38 mouse cellular contexts compared by ENCODE assay signal in genomic region chr11:109434233-109434798, GRCm38 (mm10). TPM values are rescaled to one million over a fixed set of nuclear protein-coding genes. Genes with fewer than 3 reads are reported as not detected.
DNase-seq lines count a peak whose midpoint lies in the region; ATAC-seq and TF ChIP-seq lines count a peak whose summit lies in the region.
"Had no signal": no experiment of that assay in that cellular context is flagged by ENCODE, and none has a peak within 500 bp of the region (broad histone marks: within the 10 kb centered on the region; RNA-seq: fewer than 3 reads in every experiment).

No protein-coding gene starts in this region.

- H3K4me3 ChIP-seq in hindbrain, postnatal 0 days (ENCODE audit: low read length) = no peak overlapping the region
- no peak overlapping the region for H3K4me3 ChIP-seq in hindbrain, embryonic 16.5 days (ENCODE audit: low read length)
- H3K4me3 ChIP-seq in forebrain, embryonic 14.5 days (ENCODE audit: low read depth, low read length) = no peak overlapping the region
- H3K4me3 ChIP-seq in forebrain, embryonic 12.5 days (replicated peaks) = no peak overlapping the region
- H3K4me3 ChIP-seq: embryonic facial prominence, embryonic 10.5 days; embryonic facial prominence, embryonic 15.5 days; forebrain, embryonic 15.5 days; gastrocnemius, adult 2 months; hindbrain, embryonic 10.5 days; hindbrain, embryonic 15.5 days; liver, embryonic 12.5 days had no signal

- H3K9ac ChIP-seq in hindbrain, postnatal 0 days (replicated peaks; ENCODE audit: low read length) = no peak overlapping the region
- no peak overlapping the region for H3K9ac ChIP-seq in hindbrain, embryonic 16.5 days (ENCODE audit: low read depth, low read length)
- no peak overlapping the region for H3K9ac ChIP-seq in forebrain, embryonic 14.5 days (ENCODE audit: low read length)
- H3K9ac ChIP-seq in forebrain, embryonic 12.5 days = no peak overlapping the region
- H3K9ac ChIP-seq: embryonic facial prominence, embryonic 15.5 days; forebrain, embryonic 15.5 days; hindbrain, embryonic 15.5 days; liver, embryonic 12.5 days; liver, postnatal 0 days had no signal

- DNase-seq in hindbrain, postnatal 0 days (ENCODE audit: low spot score) = no peak
- peak; percentile 54 to 75 for DNase-seq in natural killer cell, adult 2 months (ENCODE audit: low spot score in 2 of 2)
- DNase-seq in forebrain, embryonic 14.5 days (ENCODE audit: low spot score) = no peak
- DNase-seq in layer of hippocampus, adult 11-12 months (ENCODE audit: low spot score) = no peak
- DNase-seq: adrenal gland, postnatal 36 days; cerebellum, adult 18-20 months; cerebellum, postnatal 10 days; gastrocnemius, adult 2 months; gastrocnemius, postnatal 36 days; heart, postnatal 14 days; kidney, postnatal 14 days; left cerebral cortex, postnatal 4 days; liver, postnatal 0 days; lung, postnatal 36 days; midbrain, embryonic 14.5 days; right cerebral cortex, adult 18-20 months; thymus, adult 2 months; thymus, postnatal 36 days had no signal

- peaks cover 32% of the 10 kb centered on the region; the same call in 1 of the 2 replicates for H3K36me3 ChIP-seq in hindbrain, postnatal 0 days (ENCODE audit: insufficient read depth, low read length)
- peaks cover 36% of the 10 kb centered on the region for H3K36me3 ChIP-seq in hindbrain, embryonic 16.5 days (ENCODE audit: control insufficient read depth, insufficient read depth, low read length)
- peaks cover 74% of the 10 kb centered on the region for H3K36me3 ChIP-seq in forebrain, embryonic 14.5 days (ENCODE audit: control insufficient read depth, insufficient read depth, low read length)
- H3K36me3 ChIP-seq in forebrain, embryonic 12.5 days (replicated peaks) = peaks cover 66% of the 10 kb centered on the region

- ATAC-seq in hindbrain, postnatal 0 days = no peak
- no peak for ATAC-seq in hindbrain, embryonic 16.5 days
- peak; percentile 77 for ATAC-seq in granulocyte monocyte progenitor cell, adult 5-6 weeks (replicated peaks; ENCODE audit: poor library complexity, severe bottlenecking)
- no peak for ATAC-seq in forebrain, embryonic 14.5 days
- no peak for ATAC-seq in forebrain, embryonic 12.5 days (ENCODE audit: low FRiP score)
- ATAC-seq: forebrain, embryonic 15.5 days; intestine, embryonic 16.5 days; liver, embryonic 12.5 days; liver, postnatal 0 days had no signal

- H3K4me1 ChIP-seq in hindbrain, postnatal 0 days (ENCODE audit: insufficient read depth, low read length) = no peaks in the 10 kb centered on the region
- H3K4me1 ChIP-seq in hindbrain, embryonic 16.5 days (ENCODE audit: control insufficient read depth, insufficient read depth, low read depth, low read length) = no peaks in the 10 kb centered on the region
- no peaks in the 10 kb centered on the region for H3K4me1 ChIP-seq in forebrain, embryonic 14.5 days (ENCODE audit: control insufficient read depth, insufficient read depth, low read length)
- H3K4me1 ChIP-seq in forebrain, embryonic 12.5 days = peaks cover 2% of the 10 kb centered on the region

- H3K9me3 ChIP-seq in hindbrain, postnatal 0 days (ENCODE audit: low read length) = no peaks in the 10 kb centered on the region
- no peaks in the 10 kb centered on the region for H3K9me3 ChIP-seq in hindbrain, embryonic 16.5 days (ENCODE audit: control insufficient read depth, low read length)
- no peaks in the 10 kb centered on the region for H3K9me3 ChIP-seq in forebrain, embryonic 14.5 days (replicated peaks; ENCODE audit: control insufficient read depth, low read length)
- H3K9me3 ChIP-seq in forebrain, embryonic 12.5 days = no peaks in the 10 kb centered on the region
- H3K9me3 ChIP-seq: embryonic facial prominence, embryonic 10.5 days; embryonic facial prominence, embryonic 15.5 days; forebrain, embryonic 15.5 days; hindbrain, embryonic 10.5 days; hindbrain, embryonic 15.5 days; liver, embryonic 12.5 days had no signal

- 95% methylated on average over 16 of the region's 16 CpGs for WGBS in hindbrain, postnatal 0 days
- WGBS in hindbrain, embryonic 16.5 days = 95% methylated on average over 16 of the region's 16 CpGs
- 94% methylated on average over 16 of the region's 16 CpGs for WGBS in forebrain, embryonic 14.5 days
- WGBS in forebrain, embryonic 12.5 days = 95% methylated on average over 16 of the region's 16 CpGs

- 0 out of 2 replicates have a peak, but pooled peaks have one; percentile 2 for TF ChIP-seq CTCF in hindbrain, postnatal 0 days (IDR thresholded peaks at IDR 0.05; ENCODE audit: low read depth)

- H3K27me3 ChIP-seq in hindbrain, postnatal 0 days (ENCODE audit: insufficient read depth, low read length) = no peaks in the 10 kb centered on the region
- H3K27me3 ChIP-seq in hindbrain, embryonic 16.5 days (replicated peaks; ENCODE audit: control insufficient read depth, insufficient read depth, low read length) = no peaks in the 10 kb centered on the region
- no peaks in the 10 kb centered on the region for H3K27me3 ChIP-seq in forebrain, embryonic 14.5 days (replicated peaks; ENCODE audit: control insufficient read depth, insufficient read depth, low read length)
- H3K27me3 ChIP-seq in forebrain, embryonic 12.5 days = no peaks in the 10 kb centered on the region
- H3K27me3 ChIP-seq: embryonic facial prominence, embryonic 15.5 days; forebrain, embryonic 15.5 days; hindbrain, embryonic 15.5 days; liver, embryonic 12.5 days had no signal

- H3K27ac ChIP-seq in hindbrain, postnatal 0 days = no peak overlapping the region
- no peak overlapping the region for H3K27ac ChIP-seq in hindbrain, embryonic 16.5 days (ENCODE audit: low read depth, low read length)
- H3K27ac ChIP-seq in forebrain, embryonic 14.5 days (ENCODE audit: low read depth, low read length) = no peak overlapping the region
- H3K27ac ChIP-seq in forebrain, embryonic 12.5 days = no peak overlapping the region
- H3K27ac ChIP-seq: embryonic facial prominence, embryonic 10.5 days; embryonic facial prominence, embryonic 15.5 days; forebrain, embryonic 15.5 days; gastrocnemius, adult 2 months; hindbrain, embryonic 10.5 days; hindbrain, embryonic 15.5 days; liver, embryonic 12.5 days had no signal

- H3K4me2 ChIP-seq in hindbrain, postnatal 0 days (ENCODE audit: low read depth, low read length) = no peak overlapping the region
- H3K4me2 ChIP-seq in hindbrain, embryonic 16.5 days (ENCODE audit: low read length) = no peak overlapping the region
- H3K4me2 ChIP-seq in forebrain, embryonic 14.5 days (ENCODE audit: low read length) = no peak overlapping the region
- no peak overlapping the region for H3K4me2 ChIP-seq in forebrain, embryonic 12.5 days
- H3K4me2 ChIP-seq: embryonic facial prominence, embryonic 15.5 days; forebrain, embryonic 15.5 days; hindbrain, embryonic 15.5 days; liver, embryonic 12.5 days had no signal

RNA-seq across cellular contexts. Expression of gene Amz2, which starts 8.6 kb away (rescaled TPM):
- 145 and 151 TPM in 2 replicates for total RNA-seq in hindbrain, postnatal 0 days (2014; rRNA removed)
- 38.4 and 38.8 TPM in 2 replicates for polyA plus RNA-seq in hindbrain, postnatal 0 days (2015; fragmentation: Nextera tagmentation; extraction: Ambion mirVana)
- polyA plus RNA-seq in hindbrain, embryonic 16.5 days (2015; fragmentation: Nextera tagmentation; extraction: Ambion mirVana) = 57.1 and 59.4 TPM in 2 replicates
- 38.0 and 41.1 TPM in 2 replicates for total RNA-seq in granulocyte monocyte progenitor cell, adult 5-6 weeks (2014; fragmentation: Nextera tagmentation)
- total RNA-seq in granulocyte monocyte progenitor cell, adult 5-6 weeks (2017) = 37.5 and 49.5 TPM in 2 replicates
- polyA plus RNA-seq in forebrain, embryonic 14.5 days (2014; fragmentation: Nextera tagmentation; extraction: Ambion mirVana) = 78.0 and 79.6 TPM in 2 replicates
- polyA plus RNA-seq in forebrain, embryonic 12.5 days (2016; fragmentation: Nextera tagmentation; extraction: Ambion mirVana) = 46.9 and 50.2 TPM in 2 replicates

RNA-seq across cellular contexts. Expression of gene 9930022D16Rik, which starts 20.6 kb away (rescaled TPM):
- not detected in 2 replicates for total RNA-seq in hindbrain, postnatal 0 days (2014; rRNA removed)
- not detected in 2 replicates for polyA plus RNA-seq in hindbrain, postnatal 0 days (2015; fragmentation: Nextera tagmentation; extraction: Ambion mirVana)
- polyA plus RNA-seq in hindbrain, embryonic 16.5 days (2015; fragmentation: Nextera tagmentation; extraction: Ambion mirVana) = 0.07 TPM in 1 of 2 replicates, not detected in the other
- not detected in 2 replicates for total RNA-seq in granulocyte monocyte progenitor cell, adult 5-6 weeks (2014; fragmentation: Nextera tagmentation)
- not detected in 2 replicates for total RNA-seq in granulocyte monocyte progenitor cell, adult 5-6 weeks (2017)
- not detected in 2 replicates for polyA plus RNA-seq in forebrain, embryonic 14.5 days (2014; fragmentation: Nextera tagmentation; extraction: Ambion mirVana)
- polyA plus RNA-seq in forebrain, embryonic 12.5 days (2016; fragmentation: Nextera tagmentation; extraction: Ambion mirVana) = not detected in 2 replicates
- total RNA-seq: adrenal gland, adult 18-20 months; adrenal gland, postnatal 36 days; gastrocnemius, adult 2 months; gastrocnemius, postnatal 36 days; heart, postnatal 14 days; layer of hippocampus, adult 18-20 months; layer of hippocampus, postnatal 14 days; left cerebral cortex, postnatal 4 days had no signal
- polyA plus RNA-seq: brain, embryonic 14.5 days; embryonic facial prominence, embryonic 10.5 days; embryonic facial prominence, embryonic 15.5 days; forebrain, embryonic 15.5 days; heart, embryonic 14.5 days; hindbrain, embryonic 10.5 days; hindbrain, embryonic 15.5 days; intestine, embryonic 16.5 days; kidney, embryonic 14.5 days; limb, embryonic 14.5 days; liver, embryonic 12.5 days; liver, postnatal 0 days; lung, embryonic 16.5 days; midbrain, embryonic 14.5 days; neural tube, embryonic 11.5 days; spleen, adult 2 months; thymus, adult 2 months had no signal

RNA-seq across cellular contexts. Expression of gene Arsg, which starts 38.9 kb away (rescaled TPM):
- 10.4 and 13.1 TPM in 2 replicates for total RNA-seq in hindbrain, postnatal 0 days (2014; rRNA removed)
- polyA plus RNA-seq in hindbrain, postnatal 0 days (2015; fragmentation: Nextera tagmentation; extraction: Ambion mirVana) = 9.9 and 10.3 TPM in 2 replicates
- 8.0 and 9.0 TPM in 2 replicates for polyA plus RNA-seq in hindbrain, embryonic 16.5 days (2015; fragmentation: Nextera tagmentation; extraction: Ambion mirVana)
- total RNA-seq in granulocyte monocyte progenitor cell, adult 5-6 weeks (2014; fragmentation: Nextera tagmentation) = 1.4 and 2.1 TPM in 2 replicates
- total RNA-seq in granulocyte monocyte progenitor cell, adult 5-6 weeks (2017) = 1.5 and 1.6 TPM in 2 replicates
- 5.1 and 6.2 TPM in 2 replicates for polyA plus RNA-seq in forebrain, embryonic 14.5 days (2014; fragmentation: Nextera tagmentation; extraction: Ambion mirVana)
- polyA plus RNA-seq in forebrain, embryonic 12.5 days (2016; fragmentation: Nextera tagmentation; extraction: Ambion mirVana) = 2.4 and 2.6 TPM in 2 replicates

RNA-seq across cellular contexts. Expression of gene Slc16a6, which starts 39.1 kb away (rescaled TPM):
- total RNA-seq in hindbrain, postnatal 0 days (2014; rRNA removed) = 10.5 and 11.2 TPM in 2 replicates
- polyA plus RNA-seq in hindbrain, postnatal 0 days (2015; fragmentation: Nextera tagmentation; extraction: Ambion mirVana) = 7.9 and 8.7 TPM in 2 replicates
- 5.4 and 6.4 TPM in 2 replicates for polyA plus RNA-seq in hindbrain, embryonic 16.5 days (2015; fragmentation: Nextera tagmentation; extraction: Ambion mirVana)
- total RNA-seq in granulocyte monocyte progenitor cell, adult 5-6 weeks (2014; fragmentation: Nextera tagmentation) = 41.4 and 42.6 TPM in 2 replicates
- total RNA-seq in granulocyte monocyte progenitor cell, adult 5-6 weeks (2017) = 14.9 and 16.6 TPM in 2 replicates
- polyA plus RNA-seq in forebrain, embryonic 14.5 days (2014; fragmentation: Nextera tagmentation; extraction: Ambion mirVana) = 2.8 and 4.4 TPM in 2 replicates
- polyA plus RNA-seq in forebrain, embryonic 12.5 days (2016; fragmentation: Nextera tagmentation; extraction: Ambion mirVana) = 4.0 and 5.4 TPM in 2 replicates

Comparison
In these comparisons a context has a peak if more than half of its experiments do, and no peak if none do; other contexts are left out.
1. DNase-seq: peak in natural killer cell, adult 2 months (2 of 2); none in hindbrain, postnatal 0 days (single experiment), forebrain, embryonic 14.5 days (single experiment) and layer of hippocampus, adult 11-12 months (single experiment).